Mouse (Mus musculus): Measurements from ENCODE around the gene Prkcz.

GRCm38 (mm10) chr4:155336284-155337050 lies 24.7 kb downstream of the Prkcz start:
- TF ChIP-seq CTCF (IDR thresholded peaks at IDR 0.05; ENCODE audit: low read depth, low read length): no peak
- TF ChIP-seq POLR2A (IDR thresholded peaks at IDR 0.05; ENCODE audit: insufficient read depth, low read length): no peak
- no peak for TF ChIP-seq EP300 (IDR thresholded peaks at IDR 0.05; ENCODE audit: insufficient read depth, low read depth, low read length)
